Mouse (Mus musculus) G1E (cell line): Measurements from ENCODE around the gene Zfp777. TPM values are rescaled to one million over a fixed set of nuclear protein-coding genes. Genes with fewer than 3 reads are reported as not detected.

Experiments used
- ATAC-seq: 2 replicates; pipeline ENCODE4 v1.8.0; 2016; ENCODE audit warnings: mild to moderate bottlenecking; ENCODE audit not compliant: insufficient number of reproducible peaks, poor library complexity, low FRiP score, severe bottlenecking; ENCODE audit errors: extremely low read depth
- DNase-seq: peaks from one replicate; pipeline ENCODE4 v3.0.0; 2012; ENCODE audit warnings: low spot score
- H3K27me3 ChIP-seq: 2 replicates; pipeline ENCODE4 v1.6.1; 2012; ENCODE audit warnings: mild to moderate bottlenecking, low read length, inconsistent platforms; ENCODE audit not compliant: insufficient read depth
- H3K36me3 ChIP-seq: replicated peaks from 2 replicates; pipeline ENCODE3; 2012; ENCODE audit warnings: mild to moderate bottlenecking, inconsistent platforms
- H3K4me1 ChIP-seq: 2 replicates; pipeline ENCODE4 v1.6.1; 2012; ENCODE audit warnings: low read depth, low read length, inconsistent platforms, mixed read lengths; ENCODE audit not compliant: insufficient read depth
- H3K4me3 ChIP-seq: 2 replicates; pipeline ENCODE4 v1.5.1; 2012; ENCODE audit warnings: low read depth, mild to moderate bottlenecking, inconsistent platforms, low read length, moderate library complexity, mixed read lengths
- H3K9me3 ChIP-seq: replicated peaks from 2 replicates; pipeline ENCODE4 v1.6.1; 2012; ENCODE audit warnings: inconsistent platforms
- CTCF ChIP-seq: IDR thresholded peaks from 2 replicates; pipeline ENCODE4 v1.5.1; 2012; ENCODE audit warnings: low read depth, low read length, inconsistent platforms, mixed read lengths
- GATA1 ChIP-seq: IDR thresholded peaks from 2 replicates; pipeline ENCODE4 v1.6.1; 2012; ENCODE audit warnings: borderline replicate concordance, low read length, inconsistent platforms, mixed read lengths
- GATA2 ChIP-seq: IDR thresholded peaks from 2 replicates; pipeline ENCODE4 v1.6.1; 2012; ENCODE audit warnings: low read depth, low read length, inconsistent platforms, borderline replicate concordance
- POLR2AphosphoS5 ChIP-seq: IDR thresholded peaks from 2 replicates; pipeline ENCODE4 v1.6.1; 2012; ENCODE audit warnings: low read depth, low read length, inconsistent platforms; ENCODE audit not compliant: insufficient replicate concordance
- TAL1 ChIP-seq: conservative IDR thresholded peaks from 2 replicates; pipeline ENCODE4 v1.6.1; 2012; ENCODE audit warnings: low read depth, low read length, inconsistent platforms, mixed read lengths
- polyA plus RNA-seq: library from polyadenylated mRNA; stranded (reverse); fragments of >175 nt; gene quantifications from 2 replicates; pipeline ENCODE4 v1.2.3, GENCODE M21; 2012
- total RNA-seq, 2 experiments: library from RNA; stranded (forward) in 1 of 2; stranded (reverse) in 1 of 2; fragments of 200-1000 nt in 1 of 2; fragments of >200 nt in 1 of 2; fragmentation: Nextera tagmentation in 1 of 2; gene quantifications; 2 replicates each; pipeline ENCODE4 v1.2.3; 2014 to 2017

The Zfp777 gene
- total and polyA plus RNA-seq, 3 experiments = 25.4 to 69.6 (median 28.0) TPM

DNA sequence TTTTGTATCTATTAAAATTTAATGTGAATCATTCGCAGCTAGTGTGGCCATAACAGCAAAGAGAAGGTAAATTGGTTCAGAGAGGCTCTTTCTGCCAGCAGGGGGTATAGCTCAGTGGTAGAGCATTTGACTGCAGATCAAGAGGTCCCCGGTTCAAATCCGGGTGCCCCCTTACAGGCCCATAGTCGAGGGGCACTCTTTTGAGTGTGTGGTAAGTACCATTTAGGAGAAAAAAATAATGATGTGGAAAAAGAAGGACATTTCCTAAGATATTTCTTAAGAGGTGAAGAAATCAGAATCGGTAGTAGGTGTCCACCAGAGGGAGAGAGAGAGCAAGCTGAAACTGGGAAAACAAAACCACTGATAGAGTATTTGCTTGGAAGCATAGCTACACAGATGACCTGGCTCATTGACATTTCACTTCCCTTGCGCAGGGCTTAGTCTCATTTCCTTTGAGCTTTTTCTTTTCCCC, 69.8 kb downstream of the Zfp777 start:
- Histone ChIP-seq H3K27me3 (peaks cover 11% of the 10 kb centered on the region), H3K4me1 (peaks cover 3% of the 10 kb centered on the region), H3K4me3 (no peak overlapping the region), H3K9me3 (no peaks in the 10 kb centered on the region), H3K36me3 (no peaks in the 10 kb centered on the region)
- no peak for TF ChIP-seq GATA1
- no peak for TF ChIP-seq CTCF
- no peak for TF ChIP-seq GATA2
- no peak for TF ChIP-seq POLR2AphosphoS5
- TF ChIP-seq TAL1 = no peak
- DNase-seq (peak; percentile 26), ATAC-seq (peak; percentile 22; the same call in 1 of the 2 replicates)

DNA sequence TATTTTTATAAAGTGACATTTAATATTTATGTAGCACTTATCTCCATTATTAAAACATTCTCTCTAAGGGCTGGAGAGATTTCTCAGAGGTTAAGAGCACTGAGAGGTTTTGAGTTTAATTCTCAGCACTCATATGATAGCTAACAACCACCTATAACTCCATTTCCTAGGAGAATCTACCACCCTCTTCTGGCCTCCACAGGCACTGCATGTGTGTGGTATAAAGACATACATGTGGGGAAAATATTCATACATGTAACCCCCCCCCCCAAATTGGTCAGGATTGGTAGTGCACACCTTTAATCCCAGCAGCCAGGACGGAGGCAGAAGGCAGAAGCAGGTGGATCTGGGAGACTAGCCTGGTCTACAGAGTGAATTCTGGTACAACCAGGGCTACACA, 74.1 kb downstream of the Zfp777 start:
- Histone ChIP-seq H3K36me3 (no peaks in the 10 kb centered on the region), H3K4me3 (no peak overlapping the region), H3K27me3 (peaks cover 14% of the 10 kb centered on the region), H3K4me1 (peaks cover 3% of the 10 kb centered on the region), H3K9me3 (no peaks in the 10 kb centered on the region)
- TF ChIP-seq TAL1 (no peak), CTCF (0 out of 2 replicates have a peak, but pooled peaks have one; percentile 7)
- DNase-seq (no peak), ATAC-seq (no peak)

Other genes starting within 250 kb of the Zfp777 start
- 46.6 and 55.0 TPM in 2 replicates for gene Pdia4, start 235.5 kb downstream of the Zfp777 start, total RNA-seq (2014; fragmentation: Nextera tagmentation)
- gene Pdia4, start 235.5 kb downstream of the Zfp777 start, total RNA-seq (2017) = 95.8 and 96.7 TPM in 2 replicates
- gene Pdia4, start 235.5 kb downstream of the Zfp777 start, polyA plus RNA-seq = 4.0 and 5.0 TPM in 2 replicates
- 2.7 and 9.3 TPM in 2 replicates for gene Zfp786, start 218.0 kb downstream of the Zfp777 start, total RNA-seq (2014; fragmentation: Nextera tagmentation)
- 0.99 and 1.1 TPM in 2 replicates for gene Zfp786, start 218.0 kb downstream of the Zfp777 start, total RNA-seq (2017)
- 0.20 and 0.26 TPM in 2 replicates for gene Zfp786, start 218.0 kb downstream of the Zfp777 start, polyA plus RNA-seq
- gene Zfp398, start 213.2 kb downstream of the Zfp777 start, total RNA-seq (2014; fragmentation: Nextera tagmentation) = 27.5 and 32.3 TPM in 2 replicates
- gene Zfp398, start 213.2 kb downstream of the Zfp777 start, total RNA-seq (2017) = 12.6 and 15.7 TPM in 2 replicates
- 4.1 and 4.6 TPM in 2 replicates for gene Zfp398, start 213.2 kb downstream of the Zfp777 start, polyA plus RNA-seq
- 11.1 and 14.3 TPM in 2 replicates for gene Zfp282, start 171.7 kb downstream of the Zfp777 start, total RNA-seq (2014; fragmentation: Nextera tagmentation)
- 13.3 and 13.6 TPM in 2 replicates for gene Zfp282, start 171.7 kb downstream of the Zfp777 start, total RNA-seq (2017)
- 24.6 and 24.9 TPM in 2 replicates for gene Zfp282, start 171.7 kb downstream of the Zfp777 start, polyA plus RNA-seq
- gene Zfp212, start 128.4 kb downstream of the Zfp777 start, total RNA-seq (2014; fragmentation: Nextera tagmentation) = 11.1 and 11.4 TPM in 2 replicates
- 7.6 and 8.2 TPM in 2 replicates for gene Zfp212, start 128.4 kb downstream of the Zfp777 start, total RNA-seq (2017)
- gene Zfp212, start 128.4 kb downstream of the Zfp777 start, polyA plus RNA-seq = 14.0 and 16.5 TPM in 2 replicates
- gene Zfp956, start 95.5 kb downstream of the Zfp777 start, total RNA-seq (2014; fragmentation: Nextera tagmentation) = 6.2 and 6.5 TPM in 2 replicates
- 5.8 and 8.6 TPM in 2 replicates for gene Zfp956, start 95.5 kb downstream of the Zfp777 start, total RNA-seq (2017)
- 5.5 and 8.0 TPM in 2 replicates for gene Zfp956, start 95.5 kb downstream of the Zfp777 start, polyA plus RNA-seq
- gene Zfp746, start 37.7 kb upstream of the Zfp777 start, total RNA-seq (2014; fragmentation: Nextera tagmentation) = 34.2 and 36.3 TPM in 2 replicates
- gene Zfp746, start 37.7 kb upstream of the Zfp777 start, total RNA-seq (2017) = 14.8 and 16.9 TPM in 2 replicates
- gene Zfp746, start 37.7 kb upstream of the Zfp777 start, polyA plus RNA-seq = 13.2 and 16.2 TPM in 2 replicates